Mouse (Mus musculus) right cerebral cortex, adult 2 months (tissue): ENCODE measurements around the gene Srp14.

Experiments
- DNase-seq, 2 experiments: peaks; one replicate each; pipeline ENCODE4 v3.0.0; 2021 to 2022; ENCODE audit warnings: low spot score in 2 of 2

The Srp14 gene

GRCm38 (mm10) chr2:118479550-118479909 lies at the start of gene Srp14:
Gene Srp14, minus strand, starts transcription at chr2:118479711.
- peak; percentile 90 to 91 for DNase-seq

GRCm38 (mm10) chr2:118526545-118526944 lies 47.0 kb upstream of the Srp14 start:
- no peak for DNase-seq

DNA sequence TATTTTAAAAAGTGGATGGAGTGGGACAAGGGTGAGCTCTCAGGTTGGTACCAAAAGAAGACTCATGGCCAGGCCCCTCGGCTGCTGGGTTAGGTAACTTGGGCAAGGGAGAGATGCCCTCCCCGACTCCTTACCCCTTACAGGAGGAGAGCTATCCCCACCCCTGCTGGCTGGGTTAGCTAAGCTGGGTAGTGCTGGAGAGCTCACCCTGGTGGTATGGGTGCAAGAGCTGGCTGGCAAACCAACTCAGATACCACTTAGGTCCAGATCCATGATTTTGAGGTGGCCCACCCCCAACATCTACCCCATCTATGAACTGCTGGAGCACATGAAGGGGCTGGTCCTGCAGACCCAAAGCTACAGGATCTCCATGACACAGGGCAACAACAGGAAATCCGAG lies 45.3 kb upstream of the Srp14 start:
- no peak for DNase-seq

DNA sequence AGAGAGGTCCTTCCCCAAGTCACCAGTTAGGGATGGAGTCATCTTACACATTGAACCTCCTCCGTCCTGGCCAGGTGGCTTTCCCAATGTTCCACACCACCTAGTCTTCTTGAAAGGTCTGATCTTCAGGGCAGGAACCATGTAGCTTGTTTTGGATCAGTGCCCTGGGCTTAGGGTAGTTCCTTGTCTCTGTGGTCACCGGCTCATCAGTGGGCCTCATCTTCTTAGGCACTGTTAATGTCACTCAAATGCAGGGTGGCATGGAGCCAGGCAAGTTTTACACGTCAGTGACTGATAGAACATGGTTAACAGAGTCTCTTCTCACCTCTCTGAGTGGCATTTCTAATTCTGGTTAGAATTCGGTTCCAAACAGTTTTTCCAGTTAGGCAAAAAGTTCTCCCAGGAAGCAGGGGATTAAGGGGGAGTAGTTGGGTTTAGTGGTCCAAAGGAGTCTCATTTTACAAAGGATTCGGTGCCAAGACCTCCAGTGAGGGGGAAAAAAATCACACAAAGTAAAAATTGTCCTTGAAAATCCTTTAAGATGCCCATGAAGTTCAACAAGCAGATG lies 43.7 kb upstream of the Srp14 start:
- DNase-seq, result no peak

GRCm38 (mm10) chr2:118522265-118522664 lies 42.8 kb upstream of the Srp14 start:
- DNase-seq, result no peak

- DNase-seq, result peak in 1 of 2 experiments; percentile 51
These were observed 40.8 kb upstream of the Srp14 start for GRCm38 (mm10) chr2:118520042-118520933.

- DNase-seq, result no peak
These were observed 33.2 kb upstream of the Srp14 start for GRCm38 (mm10) chr2:118512418-118513377.

GRCm38 (mm10) chr2:118511779-118512417 lies 32.4 kb upstream of the Srp14 start:
- DNase-seq, result no peak

DNA sequence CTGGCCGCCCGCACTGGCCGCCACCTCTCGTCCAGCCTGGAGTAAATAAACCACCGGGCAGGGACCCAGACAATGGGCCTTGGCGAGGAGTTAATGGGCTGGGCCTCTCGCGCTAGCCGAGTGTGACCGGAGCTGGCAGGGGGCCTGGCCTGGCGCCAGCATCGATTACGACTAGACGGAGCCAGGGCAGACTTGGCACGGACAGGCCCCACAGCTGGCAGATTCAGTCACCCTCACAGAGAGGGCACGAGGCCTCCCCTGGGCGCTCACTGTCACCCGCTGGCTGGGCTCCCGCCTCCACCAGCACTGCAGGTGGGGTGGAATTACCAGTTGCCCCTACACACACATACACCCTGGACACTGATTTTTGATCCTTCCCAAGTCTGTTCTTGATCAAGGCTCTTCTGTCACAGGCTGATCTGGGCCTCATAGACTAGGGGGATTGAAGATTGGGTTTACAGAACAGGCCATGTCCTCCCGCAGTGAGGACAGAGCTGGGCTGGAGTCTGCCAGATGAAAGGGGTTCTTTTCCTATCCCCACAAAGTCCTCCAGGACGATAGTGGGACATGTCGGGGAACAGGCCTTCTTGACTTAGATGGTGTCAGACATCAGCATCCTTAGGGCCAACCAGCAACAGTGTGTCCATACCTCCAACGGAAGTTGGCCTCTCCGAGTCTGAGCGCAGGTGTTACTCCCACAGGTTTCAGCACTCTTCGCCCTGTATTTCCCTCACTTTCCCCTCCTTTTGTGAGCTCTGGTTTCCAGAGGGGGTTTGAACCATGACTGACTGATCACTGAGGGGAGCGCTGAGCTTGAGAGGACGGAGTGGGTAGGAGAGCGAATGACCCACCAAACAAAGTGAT lies 31.2 kb upstream of the Srp14 start:
- peak; percentile 66 to 76 for DNase-seq

GRCm38 (mm10) chr2:118509688-118510446 lies 30.4 kb upstream of the Srp14 start:
- DNase-seq, result no peak

DNA sequence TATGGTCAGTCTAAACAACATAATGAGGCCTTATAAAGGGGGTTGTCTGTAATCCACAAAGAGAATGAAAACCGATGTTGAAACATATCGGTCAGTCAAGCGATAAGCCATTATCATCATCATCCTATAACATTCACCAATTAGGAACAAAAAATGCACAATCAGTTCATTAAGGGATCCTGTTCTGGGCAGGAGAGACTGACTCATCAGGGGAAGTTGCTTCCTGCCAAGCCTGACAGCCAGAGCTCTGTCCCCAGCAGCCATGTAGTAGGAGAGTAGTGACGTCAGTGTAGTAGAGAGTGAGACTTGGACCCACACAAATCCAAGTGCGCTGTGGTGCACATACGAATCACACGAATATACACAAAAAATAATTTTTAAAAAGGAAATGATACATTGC lies 27.6 kb upstream of the Srp14 start:
- DNase-seq, result no peak

DNA sequence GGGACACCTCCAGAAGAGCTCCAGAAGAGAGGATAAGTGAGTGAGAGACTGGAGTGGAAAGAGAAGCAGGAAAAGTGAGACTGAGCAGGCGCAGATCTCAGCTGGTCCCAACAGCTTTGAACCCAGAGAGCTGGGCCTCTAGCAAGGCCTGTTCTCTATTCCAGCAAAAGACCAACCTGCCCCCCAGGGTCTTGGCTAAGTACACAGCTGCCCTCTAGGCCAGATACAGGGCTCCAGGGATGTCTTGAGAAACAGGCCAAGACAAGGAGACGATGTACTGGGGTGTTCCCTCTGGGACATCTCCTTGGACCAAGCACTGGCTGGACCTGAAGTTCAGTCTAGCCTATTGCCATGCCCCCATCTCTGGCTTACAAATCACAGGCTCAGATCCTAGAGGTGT lies 20.7 kb upstream of the Srp14 start:
- DNase-seq, result no peak

DNA sequence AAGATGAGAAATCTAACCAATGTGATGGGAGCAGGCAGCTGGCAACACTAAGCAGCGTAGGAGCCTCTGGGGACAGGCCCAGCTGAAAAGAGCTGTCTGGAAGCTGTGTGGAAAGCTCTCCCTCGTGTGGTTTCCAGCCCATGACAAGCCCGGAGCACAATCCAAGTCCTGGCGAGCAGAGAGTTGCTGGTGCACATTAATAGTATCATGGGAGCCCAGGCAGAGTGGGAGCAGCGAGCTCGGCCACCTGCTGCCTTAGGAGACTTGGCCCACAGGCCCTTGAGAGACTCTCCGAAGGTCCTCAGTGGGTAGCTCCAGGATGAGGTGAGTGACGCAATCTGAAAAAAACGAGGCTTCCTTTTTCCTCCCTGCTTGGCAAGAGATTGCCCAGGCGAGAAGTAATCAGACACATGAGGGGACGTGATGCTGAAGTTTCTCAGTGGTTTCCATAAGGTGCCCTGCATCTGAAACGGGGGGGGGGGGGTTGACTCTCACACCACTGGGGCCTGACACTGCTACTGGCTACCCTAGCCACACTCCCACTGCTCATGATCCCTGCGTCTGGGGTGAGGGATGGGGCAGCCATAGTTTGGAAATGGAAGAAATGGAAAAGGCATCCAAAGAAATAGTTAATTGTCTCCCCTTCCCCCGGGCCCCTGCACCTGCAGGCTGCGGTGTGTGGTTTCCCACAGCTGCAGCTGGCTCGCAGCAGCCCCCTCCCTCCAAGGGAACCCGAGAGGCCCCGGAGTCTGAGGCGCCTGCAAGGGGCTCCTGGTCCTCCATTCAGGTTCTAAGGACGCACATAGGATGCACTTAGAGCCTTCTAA lies 19.8 kb upstream of the Srp14 start:
- DNase-seq, result no peak

GRCm38 (mm10) chr2:118498476-118498875 lies 19.0 kb upstream of the Srp14 start:
- no peak for DNase-seq

DNA sequence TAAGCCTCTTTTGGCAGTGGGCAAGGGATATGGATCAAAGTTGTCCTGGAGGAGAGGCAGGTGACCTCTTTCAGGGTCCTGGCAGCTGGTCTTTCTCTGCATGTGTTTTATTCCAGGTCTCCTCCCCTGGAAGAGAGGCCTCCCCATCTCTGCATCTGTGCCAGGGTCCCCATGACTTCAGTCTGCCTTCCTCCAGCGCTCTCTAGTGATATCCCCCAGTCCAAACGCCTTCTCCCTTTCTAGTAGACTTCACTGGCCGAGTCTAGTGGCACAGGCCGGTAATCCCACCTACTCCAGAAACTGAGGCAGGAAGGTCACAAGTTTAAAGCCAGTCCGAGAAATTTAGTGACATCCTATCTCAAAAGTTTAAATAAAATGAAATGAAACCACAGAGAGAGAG lies 18.4 kb upstream of the Srp14 start:
- DNase-seq, result no peak

DNA sequence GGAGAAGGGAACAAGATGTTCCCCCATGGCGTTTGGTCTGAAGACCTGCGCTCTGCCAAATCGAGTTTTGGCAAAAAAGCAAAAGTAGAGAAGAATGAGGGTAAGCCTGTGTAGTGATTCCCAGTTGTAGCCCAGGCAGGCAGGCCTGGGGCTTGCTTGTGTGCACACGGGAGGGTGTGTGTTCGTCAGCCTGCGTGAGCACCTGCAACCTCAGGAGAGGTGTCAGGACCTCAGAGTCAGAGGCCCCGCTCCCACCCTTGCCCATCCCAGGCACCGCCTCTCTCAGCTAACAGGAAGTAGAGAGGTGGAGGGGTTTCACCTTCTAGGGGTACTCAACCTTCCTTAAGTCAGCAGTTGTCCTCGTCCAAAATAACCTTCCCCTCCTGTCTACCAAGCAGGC lies 15.5 kb upstream of the Srp14 start:
- no peak for DNase-seq

GRCm38 (mm10) chr2:118491741-118492395 lies 12.4 kb upstream of the Srp14 start:
- DNase-seq, result no peak

GRCm38 (mm10) chr2:118491281-118491731 lies 11.8 kb upstream of the Srp14 start:
- no peak for DNase-seq
